Mouse (Mus musculus) urinary bladder, postnatal 4 days (tissue): ENCODE measurements around the gene Tmem141.

ENCODE experiments used
- DNase-seq, 2 experiments: peaks; one replicate each; pipeline ENCODE4 v3.0.0; 2021 to 2022; ENCODE audit warnings: low spot score in 2 of 2

The Tmem141 gene

DNA sequence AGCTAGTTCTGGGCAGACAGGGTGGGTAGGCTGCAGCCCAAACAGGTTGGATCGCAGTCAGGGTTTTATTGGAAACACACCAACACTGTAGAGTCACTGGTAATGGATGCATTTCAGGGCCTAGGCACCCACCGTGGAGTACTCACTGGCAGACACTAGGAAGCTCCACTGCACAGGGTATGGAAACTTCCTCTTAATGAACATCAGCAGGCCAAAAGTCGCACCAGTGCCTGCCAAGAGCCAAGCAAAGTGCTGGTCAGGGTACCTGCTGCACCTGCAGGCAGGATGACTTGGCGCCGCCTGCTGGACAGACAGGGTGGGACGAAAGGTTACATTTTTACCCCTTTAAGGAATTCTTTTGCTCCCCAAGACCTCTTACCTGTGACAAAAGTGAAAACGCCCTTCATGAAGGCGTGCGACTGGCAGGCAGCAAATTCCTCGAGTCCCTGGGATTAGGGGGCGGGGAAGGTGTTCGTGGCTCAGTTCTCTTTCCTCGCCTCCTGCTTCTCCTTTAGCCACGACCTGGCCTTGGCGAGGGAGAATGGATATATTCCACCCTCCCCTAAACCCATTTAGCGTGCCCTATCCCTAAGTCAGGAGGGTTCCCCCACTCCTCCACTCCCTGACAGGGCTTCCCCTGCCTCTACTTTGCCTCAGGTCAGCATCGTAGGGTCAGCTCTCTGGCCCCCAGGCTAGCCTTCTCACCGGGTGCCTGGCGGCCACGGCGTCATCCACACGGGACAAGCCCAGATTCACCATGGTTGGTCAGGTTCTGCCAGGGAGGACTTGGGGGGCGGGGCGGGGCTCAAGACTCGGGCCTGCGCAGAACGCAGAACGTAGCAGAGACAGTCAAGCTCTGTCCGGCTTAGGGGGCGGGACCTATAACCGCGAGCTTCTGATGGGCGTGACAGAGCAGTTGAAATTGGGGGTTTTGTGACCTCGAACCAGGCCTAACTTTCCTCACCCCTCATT, at the start of gene Tmem141:
TSS of gene Tmem141 (minus strand) at position 777 of the 972 bp plus-strand sequence.
- peak; percentile 86 to 91 for DNase-seq

DNA sequence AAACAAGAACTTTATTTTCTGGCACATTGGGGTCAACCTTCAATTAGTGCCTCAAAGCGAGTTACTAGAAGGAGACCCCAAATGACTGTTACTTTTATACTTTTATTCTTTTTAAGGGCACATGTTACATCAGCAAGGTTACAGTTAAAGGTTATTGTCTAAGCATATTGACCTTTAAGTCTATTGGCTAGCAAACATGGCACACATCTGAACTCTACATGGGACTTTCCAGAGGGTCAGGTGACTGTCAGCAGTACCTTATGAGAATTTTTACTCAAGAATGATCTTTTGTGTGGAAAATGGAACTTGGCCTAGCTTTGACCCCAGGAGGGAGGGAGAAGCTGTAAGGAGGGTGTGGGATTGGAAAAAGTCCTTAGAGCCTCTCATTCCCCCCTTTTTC, 44.7 kb upstream of the Tmem141 start:
- DNase-seq: no peak

DNA sequence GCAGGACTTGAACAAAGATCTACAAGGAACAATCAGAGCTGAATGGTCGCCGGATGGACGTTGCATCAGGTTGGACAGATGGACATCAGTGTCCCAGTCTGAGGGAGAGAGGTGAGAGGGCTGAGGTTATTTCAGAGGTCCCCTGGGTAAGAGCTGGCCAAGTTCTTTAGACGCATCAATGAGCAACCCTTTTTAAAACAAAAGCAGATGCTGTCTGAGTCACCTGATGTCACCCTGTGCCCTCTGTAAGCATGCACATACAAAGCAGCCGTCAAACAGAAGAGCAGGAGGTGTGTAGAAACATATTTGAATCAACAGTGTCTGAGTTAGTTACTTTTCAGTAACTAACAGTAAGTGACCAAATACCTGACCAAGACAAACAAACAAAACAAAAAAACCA, 42.3 kb upstream of the Tmem141 start:
- no peak for DNase-seq

DNA sequence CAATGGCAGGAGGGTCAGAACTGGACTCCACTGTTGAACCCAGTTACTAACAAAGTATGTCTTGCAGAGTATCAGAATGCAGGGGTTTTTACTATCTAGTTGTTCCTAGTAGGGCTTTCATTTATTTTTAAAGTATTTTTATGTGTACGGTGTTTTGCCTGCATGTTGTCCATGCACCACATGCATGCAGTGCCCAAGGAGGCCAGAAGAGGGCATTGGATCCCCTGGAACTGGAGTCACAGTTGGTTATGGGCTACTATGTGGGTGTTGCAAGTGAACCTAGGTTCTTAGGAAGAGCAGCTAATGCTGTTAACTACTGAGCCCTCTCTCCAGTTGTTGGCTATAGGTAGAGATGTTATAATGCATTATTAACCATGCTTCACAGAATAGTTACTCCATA, 41.7 kb upstream of the Tmem141 start:
- DNase-seq: no peak

DNA sequence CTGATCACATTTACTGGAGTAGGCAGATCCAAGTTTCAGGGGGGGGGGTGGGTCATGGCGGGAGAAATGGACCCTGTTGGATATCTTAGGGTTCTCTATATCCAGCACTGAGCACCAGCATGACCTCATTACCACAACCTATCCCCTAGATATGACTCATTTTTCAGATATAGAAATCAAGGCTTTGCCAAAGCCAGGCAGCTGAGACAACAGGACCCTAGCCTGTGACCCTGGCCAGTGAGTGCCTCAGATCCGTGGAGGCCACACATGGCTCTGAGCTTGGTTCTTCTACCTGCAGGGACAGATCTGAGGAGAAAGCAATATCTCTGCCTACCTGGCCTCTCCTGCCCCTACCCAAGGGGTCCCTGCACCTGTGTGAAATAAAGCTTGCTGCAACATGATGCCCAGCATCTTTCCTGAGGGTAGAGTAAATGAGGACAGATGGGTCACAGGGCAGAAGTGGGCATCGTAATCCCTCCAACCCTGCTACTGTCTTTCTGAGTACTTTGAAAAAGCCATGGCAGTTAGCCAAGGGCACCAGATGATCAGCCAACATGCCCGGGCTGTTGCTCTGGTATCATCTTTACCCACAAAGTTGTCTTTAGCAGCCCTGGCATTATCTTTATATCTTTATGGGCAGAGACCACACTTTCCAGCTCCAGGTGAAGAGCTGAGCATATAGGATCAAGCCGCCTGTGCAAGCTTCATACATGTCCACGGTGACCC, 39.6 kb upstream of the Tmem141 start:
- DNase-seq: no peak

DNA sequence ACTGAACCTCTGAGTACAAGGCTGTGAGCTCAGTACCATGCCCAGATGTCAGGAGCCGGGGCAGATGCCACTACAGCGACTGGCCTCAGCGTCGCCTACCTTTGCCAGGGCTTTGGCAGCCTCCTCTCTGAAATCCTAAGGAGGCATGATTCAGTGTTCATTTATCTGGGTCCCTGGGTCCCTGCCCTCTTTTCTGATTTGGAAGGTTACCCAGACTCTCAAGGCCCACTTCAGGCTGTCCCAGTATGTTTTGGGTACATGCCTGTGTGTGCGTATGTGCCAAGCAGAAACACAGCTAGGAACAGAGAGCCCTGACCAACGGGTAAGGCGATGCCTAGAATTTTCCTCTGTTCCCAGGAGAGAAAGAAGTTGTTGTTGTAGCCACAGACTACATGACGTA, 38.5 kb upstream of the Tmem141 start:
- no peak for DNase-seq

DNA sequence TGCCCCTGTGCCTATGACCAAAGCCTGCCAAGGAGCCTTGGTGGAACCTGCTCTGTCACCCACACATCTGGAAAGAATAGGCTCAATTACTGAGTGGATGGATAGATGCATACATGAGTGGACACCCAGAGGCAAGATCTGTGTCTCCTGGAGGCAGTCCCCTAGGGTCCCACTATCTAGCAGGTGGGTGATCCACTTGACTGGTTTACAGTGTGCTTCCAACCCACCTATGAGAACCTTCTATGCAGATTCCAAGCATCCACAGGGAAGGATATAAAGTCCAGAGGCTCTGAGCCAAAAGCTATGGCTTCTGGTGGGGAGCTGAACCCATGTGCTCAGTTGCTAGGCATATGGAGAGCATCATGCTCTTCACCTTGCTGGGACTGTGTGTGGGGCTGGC, 35.8 kb upstream of the Tmem141 start, which contains the start of gene Lcn5:
TSS of gene Lcn5 (plus strand) at position 301 of the 400 bp plus-strand sequence.
- no peak for DNase-seq

DNA sequence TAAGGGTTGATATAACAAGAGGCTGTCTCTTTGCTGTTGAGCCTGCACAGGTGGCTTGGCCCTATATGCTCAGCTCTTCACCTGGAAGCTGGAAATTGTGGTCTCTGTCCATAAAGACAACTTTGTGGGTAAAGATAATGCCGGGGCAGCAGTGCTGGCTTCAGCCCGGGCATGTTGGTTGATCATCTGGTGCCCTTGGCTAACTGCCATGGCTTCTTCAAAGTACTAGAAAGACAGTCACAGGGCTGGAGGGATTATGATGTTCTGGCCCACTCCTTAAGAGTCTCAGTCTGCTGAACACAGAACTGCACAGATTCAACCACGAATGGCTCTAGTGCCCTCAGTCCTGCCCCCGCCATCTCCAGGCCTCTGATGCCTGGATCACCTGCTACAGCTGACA, 35.4 kb upstream of the Tmem141 start:
- DNase-seq: no peak

DNA sequence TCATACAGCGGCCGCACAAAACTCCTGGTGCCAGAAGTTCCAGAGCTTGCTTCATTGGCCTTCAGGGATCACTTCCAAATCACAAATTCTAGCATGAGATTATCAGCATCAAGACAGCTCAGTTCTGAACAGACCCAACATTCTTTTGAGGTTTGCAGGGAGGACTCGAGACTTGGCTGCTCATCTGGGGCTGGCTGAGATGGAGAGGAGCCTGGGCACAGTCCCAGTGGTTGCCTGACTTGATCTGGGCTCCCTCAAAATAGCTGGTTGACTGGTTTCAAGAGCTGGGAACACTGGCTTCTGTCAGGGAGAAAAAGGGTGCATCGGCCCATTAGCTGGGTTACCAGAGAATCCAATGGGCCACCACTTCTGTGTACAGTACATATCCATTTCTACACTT, 34.9 kb upstream of the Tmem141 start:
- DNase-seq: no peak

DNA sequence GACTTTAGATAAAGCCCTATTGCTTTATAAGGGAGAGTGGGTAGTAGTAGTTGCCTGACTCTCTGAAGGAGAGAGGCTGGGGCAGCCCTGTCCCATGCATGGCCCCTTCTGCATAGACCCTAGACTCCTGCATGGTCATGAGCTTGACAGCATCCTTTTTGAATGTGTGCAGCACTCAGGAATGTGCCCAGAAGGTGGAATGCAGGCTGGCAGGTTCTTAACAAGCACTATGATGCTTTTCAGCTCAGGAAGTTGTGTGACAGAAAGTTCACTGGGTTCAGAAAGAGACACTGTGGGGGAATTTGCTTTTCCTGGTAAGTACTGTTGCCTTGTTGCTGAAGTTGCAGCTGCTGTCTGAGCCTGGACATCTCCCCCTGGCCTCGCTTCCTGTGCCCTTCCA, 32.7 kb upstream of the Tmem141 start:
- DNase-seq: no peak

DNA sequence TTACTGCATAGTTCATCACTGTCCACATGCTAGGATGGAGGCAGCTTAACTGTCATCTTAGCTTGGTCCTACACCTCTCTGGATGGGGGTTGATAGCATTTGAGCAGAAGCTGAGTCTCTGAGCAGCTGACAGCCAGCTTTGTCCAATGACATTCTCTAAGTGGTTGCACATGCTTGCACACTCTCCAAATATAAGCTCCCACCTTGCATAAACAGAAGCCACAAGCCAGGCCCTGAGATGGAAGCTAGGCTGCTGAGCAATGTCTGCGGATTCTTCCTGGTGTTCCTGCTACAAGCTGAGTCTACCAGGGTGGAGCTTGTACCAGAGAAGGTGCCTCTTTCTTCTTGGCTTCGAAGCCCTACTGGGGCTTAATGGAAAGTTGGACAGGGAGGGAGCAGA, 31.1 kb upstream of the Tmem141 start, which contains the start of gene Lcn8:
TSS of gene Lcn8 (plus strand) at position 219 of the 400 bp plus-strand sequence.
- no peak for DNase-seq

DNA sequence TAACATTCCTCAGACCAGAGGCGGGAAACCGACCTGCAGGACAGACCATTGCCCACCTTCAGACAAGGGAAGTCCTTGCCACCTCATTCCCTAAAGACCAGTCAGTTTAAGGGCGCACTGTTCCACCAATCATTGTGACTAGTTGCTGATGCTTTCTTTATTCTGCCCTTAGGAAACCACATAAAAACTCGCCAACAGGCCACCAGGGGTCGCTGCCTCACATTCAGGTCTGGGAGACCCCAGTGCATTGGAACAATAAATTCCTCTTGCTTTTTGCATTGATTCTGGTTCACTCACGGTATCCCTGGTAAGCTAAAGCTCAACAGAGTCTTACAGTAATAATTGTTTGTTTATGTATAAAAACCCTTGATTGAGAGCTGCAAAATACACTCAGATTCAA, 18.1 kb upstream of the Tmem141 start:
- no peak for DNase-seq

DNA sequence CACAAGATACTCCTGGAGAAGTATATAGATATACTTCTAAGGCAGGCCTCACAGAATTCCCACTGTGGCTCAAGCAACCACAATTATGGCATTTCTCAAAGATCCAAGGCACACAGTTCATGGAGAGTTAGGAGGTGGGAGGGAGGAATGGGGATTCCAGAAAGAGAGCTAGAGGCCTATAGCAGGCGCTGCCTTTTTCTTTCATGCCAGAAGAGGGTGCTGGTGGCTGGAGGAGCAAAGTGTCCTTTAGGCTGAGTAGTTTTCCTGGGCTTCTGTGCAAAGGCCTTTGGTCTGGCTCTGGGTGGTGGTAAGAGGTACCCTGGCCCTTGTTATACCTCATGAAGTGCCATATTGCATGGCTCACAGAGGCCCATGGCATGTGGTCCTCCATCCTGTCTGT, 12.2 kb upstream of the Tmem141 start:
- DNase-seq: no peak

DNA sequence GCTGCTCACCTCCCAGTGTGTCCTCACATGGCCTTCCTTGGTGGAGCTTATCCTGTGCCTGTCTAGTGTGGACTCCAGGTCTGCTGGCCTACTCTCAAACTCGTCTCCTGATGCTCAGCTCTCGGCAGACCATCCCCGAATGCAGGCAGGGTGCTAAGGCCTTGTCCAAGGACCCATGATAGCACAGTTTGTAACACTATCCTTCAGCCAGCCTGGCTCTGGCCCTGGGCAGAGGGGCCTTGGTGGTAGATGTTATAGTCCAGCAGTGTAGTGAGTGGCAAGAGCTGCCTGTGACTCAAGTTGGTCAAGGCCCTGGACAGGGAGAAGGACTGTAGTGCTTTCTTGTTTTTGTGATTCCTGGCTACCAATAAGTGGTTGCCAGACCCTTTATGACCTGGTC, 11.8 kb upstream of the Tmem141 start:
- no peak for DNase-seq

DNA sequence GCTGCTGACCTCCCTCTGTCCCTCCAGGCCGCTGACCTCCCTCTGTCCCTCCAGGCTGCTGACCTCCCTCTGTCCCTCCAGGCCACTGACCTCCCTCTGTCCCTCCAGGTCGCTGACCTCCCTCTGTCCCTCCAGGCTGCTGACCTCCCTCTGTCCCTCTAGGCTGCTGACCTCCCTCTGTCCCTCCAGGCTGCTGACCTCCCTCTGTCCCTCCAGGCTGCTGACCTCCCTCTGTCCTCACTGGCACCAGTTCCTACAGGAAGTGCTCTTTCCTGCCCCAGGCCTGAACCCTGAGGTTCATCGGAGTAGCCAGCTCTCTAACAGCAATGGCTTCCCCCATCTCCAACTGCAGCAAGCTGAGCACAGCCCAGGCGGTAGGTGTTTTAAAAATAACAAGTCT, 6.9 kb upstream of the Tmem141 start:
- DNase-seq: no peak

DNA sequence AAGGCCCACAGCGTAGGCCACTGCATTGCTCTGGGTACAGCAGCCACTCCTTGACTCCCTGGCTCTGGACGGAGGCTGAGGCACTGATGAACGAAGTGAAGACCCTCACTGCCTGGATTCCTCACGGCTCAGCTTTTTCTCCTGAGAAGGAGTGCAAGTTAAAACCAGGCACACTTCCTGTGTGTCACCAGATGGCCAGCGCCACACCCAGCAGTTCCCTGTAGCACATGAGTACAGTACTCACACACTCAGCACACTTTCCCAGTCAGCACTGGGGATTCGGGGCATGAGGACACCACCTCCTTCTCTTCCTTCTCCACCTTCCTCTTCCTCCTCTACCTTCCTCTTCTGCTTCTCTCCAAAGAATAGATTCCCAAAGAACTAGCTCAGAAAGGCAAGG, 6.0 kb upstream of the Tmem141 start, which contains the start of gene Fcna:
TSS of gene Fcna (minus strand) at position 220 of the 400 bp plus-strand sequence.
- no peak for DNase-seq

DNA sequence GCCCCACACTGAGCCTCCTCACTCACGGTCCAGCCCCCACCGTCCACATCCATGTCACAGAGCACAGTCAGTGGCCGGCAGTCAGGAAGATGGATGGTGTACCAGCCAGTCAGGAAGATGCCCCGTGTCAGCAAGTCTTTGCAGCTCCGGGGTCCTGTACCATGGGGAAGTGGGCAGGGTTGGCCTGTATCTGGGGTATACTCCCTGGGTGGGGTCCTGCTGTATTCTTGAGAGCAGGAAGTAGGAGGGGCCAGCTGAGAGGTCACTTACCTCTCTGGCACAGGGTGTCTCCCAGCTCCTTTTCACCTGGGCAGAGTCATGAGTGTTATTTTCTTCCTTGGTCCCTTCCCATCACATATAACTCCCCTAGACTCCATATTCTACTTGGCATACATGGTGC, 4.2 kb upstream of the Tmem141 start:
- DNase-seq: no peak

DNA sequence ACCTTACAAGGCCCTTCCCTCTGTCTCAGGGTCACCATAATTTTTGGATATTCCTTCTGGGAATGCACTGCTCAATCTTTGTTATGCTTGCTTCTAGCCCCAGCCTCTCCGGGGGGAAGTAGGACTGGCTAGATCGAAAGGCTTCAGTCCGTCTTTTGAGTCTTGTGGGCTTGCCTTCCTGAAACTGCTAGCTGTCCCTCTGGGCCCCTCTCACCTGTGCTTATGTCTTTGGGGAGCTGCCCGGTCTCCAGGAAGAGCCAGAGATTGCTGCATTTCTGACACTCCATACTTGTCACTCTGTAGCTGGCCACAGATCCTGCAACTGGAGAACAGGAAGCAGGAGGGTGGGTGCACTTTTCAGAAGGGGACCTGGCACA, 965 bp downstream of the Tmem141 start:
- DNase-seq: no peak

DNA sequence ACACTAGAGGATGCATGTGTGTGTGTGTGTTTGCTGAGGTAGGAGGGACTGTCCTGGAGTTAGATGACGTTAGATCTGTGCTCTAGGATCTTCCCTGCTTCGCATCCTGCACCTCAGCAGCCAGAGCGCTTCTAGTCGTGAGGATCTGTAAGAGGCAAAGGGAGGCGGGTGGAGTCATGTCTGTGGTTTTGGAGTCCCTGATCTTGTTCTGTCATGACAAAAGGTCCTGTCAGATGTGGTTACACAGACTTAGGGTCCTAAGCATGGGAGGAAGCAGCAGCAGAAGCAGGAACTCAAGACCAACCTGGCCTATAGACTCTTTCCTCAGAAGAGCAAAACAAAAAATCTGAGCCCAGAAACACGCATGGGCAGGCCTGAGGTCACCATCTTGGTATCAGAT, 1.4 kb downstream of the Tmem141 start:
- DNase-seq: no peak

DNA sequence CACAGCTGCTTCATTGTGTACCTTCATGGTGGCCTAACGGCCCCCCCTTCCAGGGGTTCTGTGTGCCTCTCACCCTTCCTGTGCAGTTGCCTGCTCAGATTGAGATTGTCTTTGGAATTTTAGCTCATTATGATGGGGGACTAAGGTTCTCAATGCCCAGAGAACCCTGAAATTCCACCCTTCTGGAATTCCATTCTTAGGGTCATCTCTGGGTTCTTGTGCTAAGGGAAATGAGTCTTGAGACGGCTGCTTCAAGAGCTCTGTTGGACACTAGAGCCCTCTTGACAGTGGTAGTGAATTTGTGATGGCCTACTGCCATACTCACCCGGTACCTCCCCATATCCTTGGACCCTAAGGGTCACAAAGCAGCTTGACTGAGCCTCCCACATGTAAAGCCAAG, 4.2 kb downstream of the Tmem141 start, which contains the start of gene Ccdc183:
TSS of gene Ccdc183 (minus strand) at position 101 of the 400 bp plus-strand sequence.
- no peak for DNase-seq

DNA sequence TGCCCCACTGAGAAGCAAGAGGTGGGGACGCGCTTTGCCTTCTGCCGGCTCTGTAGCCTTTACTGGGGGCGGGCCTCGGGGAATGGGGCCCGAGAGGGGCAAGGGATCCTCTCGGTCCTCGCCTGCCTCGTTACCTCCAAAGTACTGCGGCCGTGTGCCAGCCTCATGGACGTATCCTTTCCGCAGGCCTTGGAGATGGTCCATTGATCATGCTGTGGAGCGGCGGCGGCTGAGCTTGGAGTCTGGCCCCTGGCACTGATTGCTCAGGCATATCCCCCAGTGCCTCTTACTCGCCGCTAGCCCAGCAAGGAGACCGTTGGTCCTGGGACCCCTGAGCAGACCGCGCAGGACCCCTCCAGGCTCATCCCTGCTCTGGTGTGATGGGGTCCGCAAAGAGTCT, 5.4 kb downstream of the Tmem141 start:
- DNase-seq: no peak

DNA sequence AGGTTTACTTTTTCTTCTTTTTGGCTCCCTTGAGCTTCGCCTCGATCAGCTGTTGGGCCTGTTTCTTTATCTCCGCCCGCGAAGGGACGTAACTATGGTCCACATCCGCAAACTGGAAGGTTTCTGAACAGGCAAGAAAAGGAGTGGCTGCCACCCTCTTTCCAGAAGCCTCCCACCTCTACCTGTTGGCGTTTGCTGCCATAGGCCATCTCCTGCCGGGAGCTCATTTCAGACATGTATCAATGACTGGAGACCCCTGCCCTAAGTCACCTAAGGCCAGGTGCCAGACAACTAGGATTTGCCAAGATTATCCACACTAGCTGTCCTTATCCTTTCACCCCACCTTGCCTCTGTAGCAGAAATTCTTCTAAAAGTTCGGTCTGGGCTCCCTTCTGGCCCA, 13.1 kb downstream of the Tmem141 start:
- DNase-seq: no peak
